Mouse (Mus musculus) heart, postnatal 0 days (tissue): ENCODE measurements at regions not wholly inside any gene's neighbourhood (a gene's known extent, or its start where the extent isn't known, plus 50 kb on each side); places are given as distances from the start of the nearest gene placed in this dataset.

ENCODE experiments used
- CTCF ChIP-seq: IDR thresholded peaks from 2 replicates; pipeline ENCODE4 v1.5.1; 2016; ENCODE audit warnings: antibody characterized with exemption, control low read depth, low read depth
- EP300 ChIP-seq: IDR thresholded peaks from 2 replicates; pipeline ENCODE4 v1.6.1; 2016; ENCODE audit warnings: antibody characterized with exemption, low read depth

- TF ChIP-seq CTCF, result no peak
- TF ChIP-seq EP300, result no peak
Measured at GRCm38 (mm10) chr13:59216686-59217298, 368.2 kb downstream of the Agtpbp1 start.
